Mouse (Mus musculus) ES-Bruce4 (cell line): ENCODE data around the gene Cpb2.

Experiments
- CTCF ChIP-seq: IDR thresholded peaks from one replicate; pipeline ENCODE4 v1.8.1; 2011; ENCODE audit warnings: low read depth, low read length
- EP300 ChIP-seq: IDR thresholded peaks from 2 replicates; pipeline ENCODE4 v1.6.1; 2011; ENCODE audit warnings: low read depth, low read length; ENCODE audit not compliant: insufficient read depth
- POLR2A ChIP-seq: IDR thresholded peaks from one replicate; pipeline ENCODE4 v1.8.1; 2011; ENCODE audit warnings: low read length; ENCODE audit not compliant: insufficient read depth

DNA sequence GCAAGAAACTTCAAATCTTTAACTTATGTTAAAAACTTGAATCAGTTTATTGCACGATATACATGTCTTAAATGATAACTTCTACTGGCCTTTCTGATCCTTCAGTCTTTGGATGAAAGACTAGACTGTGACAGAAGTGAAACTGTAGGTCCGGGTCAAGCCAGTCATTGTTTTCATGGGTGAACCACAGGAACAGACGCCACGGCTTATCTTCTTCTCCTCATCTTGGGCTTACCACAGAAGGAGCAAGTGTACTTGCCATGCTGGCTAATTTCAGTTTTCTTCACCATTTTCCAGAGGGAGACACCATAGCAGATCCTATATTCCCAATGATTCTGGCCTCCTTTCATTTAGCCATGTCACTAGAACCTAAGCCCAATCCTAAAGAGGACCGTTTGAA lies 78.2 kb downstream of the Cpb2 start:
- no peak for TF ChIP-seq CTCF
- no peak for TF ChIP-seq POLR2A
- no peak for TF ChIP-seq EP300
